Mouse (Mus musculus): ENCODE data around the gene Sema3g.

Gene Sema3g

GRCm38 (mm10) chr14:31197547-31198516 lies 19.8 kb upstream of the Sema3g start:
- peak; percentile 57 for DNase-seq

- no peak for DNase-seq
Observed at GRCm38 (mm10) chr14:31199599-31199998, 18.1 kb upstream of the Sema3g start.

- no peak for DNase-seq
Observed at GRCm38 (mm10) chr14:31200038-31200437, 17.6 kb upstream of the Sema3g start.

GRCm38 (mm10) chr14:31204844-31205243 lies 12.8 kb upstream of the Sema3g start:
- DNase-seq = no peak

- DNase-seq = no peak
Observed at GRCm38 (mm10) chr14:31205244-31205561, 12.5 kb upstream of the Sema3g start.

GRCm38 (mm10) chr14:31205562-31206467 lies 11.8 kb upstream of the Sema3g start:
- DNase-seq = no peak

GRCm38 (mm10) chr14:31206472-31206981 lies 11.1 kb upstream of the Sema3g start:
- DNase-seq = peak; percentile 98

- no peak for DNase-seq
Observed at GRCm38 (mm10) chr14:31207070-31207830, 10.4 kb upstream of the Sema3g start.

- DNase-seq = no peak
Observed at GRCm38 (mm10) chr14:31208084-31208483, 9.6 kb upstream of the Sema3g start, which contains the start of gene Tnnc1. Gene Tnnc1, plus strand, starts transcription at chr14:31208312.

GRCm38 (mm10) chr14:31209133-31209557 lies 8.5 kb upstream of the Sema3g start:
- no peak for DNase-seq

- no peak for DNase-seq
Observed at GRCm38 (mm10) chr14:31211854-31212253, 5.8 kb upstream of the Sema3g start.

- no peak for DNase-seq
Observed at GRCm38 (mm10) chr14:31212499-31212898, 5.2 kb upstream of the Sema3g start.

GRCm38 (mm10) chr14:31213868-31214267 lies 3.8 kb upstream of the Sema3g start:
- no peak for DNase-seq

- no peak for DNase-seq
Observed at GRCm38 (mm10) chr14:31214684-31215083, 3.0 kb upstream of the Sema3g start.

- peak; percentile 92 for DNase-seq
Observed at GRCm38 (mm10) chr14:31215157-31216002, 2.3 kb upstream of the Sema3g start.

GRCm38 (mm10) chr14:31216846-31217245 lies 814 bp upstream of the Sema3g start, which contains the start of gene Nisch:
Gene Nisch, minus strand, starts transcription at chr14:31216946.
- DNase-seq = no peak

- no peak for DNase-seq
Observed at GRCm38 (mm10) chr14:31226978-31227377, 9.3 kb downstream of the Sema3g start.

- DNase-seq = peak; percentile 83
Observed at GRCm38 (mm10) chr14:31228234-31228633, 10.6 kb downstream of the Sema3g start.

GRCm38 (mm10) chr14:31230442-31230841 lies 12.8 kb downstream of the Sema3g start:
- no peak for DNase-seq

GRCm38 (mm10) chr14:31232404-31233069 lies 14.9 kb downstream of the Sema3g start:
- peak; percentile 33 for DNase-seq

Data from lung, postnatal 36 days (tissue).